Mouse (Mus musculus) hindbrain, embryonic 14.5 days (tissue): ENCODE results near the gene Gm9945. TPM values are rescaled to one million over a fixed set of nuclear protein-coding genes. Genes with fewer than 3 reads are reported as not detected.

Experiments
- ATAC-seq: fragments of 200-750 bp; cut with Nextera tagmentation; 2 replicates; pipeline ENCODE4 v1.8.0; 2017; ENCODE audit warnings: moderate number of reproducible peaks, mild to moderate bottlenecking, moderate TSS enrichment, moderate library complexity; ENCODE audit not compliant: low FRiP score
- DNase-seq: peaks from one replicate; pipeline ENCODE4 v3.0.0-alpha.2; 2015; ENCODE audit warnings: low spot score
- H3K27ac ChIP-seq: fragments of 300-500 bp; sonication (generic); 2 replicates; pipeline ENCODE4 v1.5.1; 2014; ENCODE audit warnings: mild to moderate bottlenecking, moderate library complexity
- H3K27me3 ChIP-seq: fragments of 300-500 bp; sonication (generic); 2 replicates; pipeline ENCODE4 v1.6.1; 2014; ENCODE audit warnings: mild to moderate bottlenecking, low read length, mixed read lengths; ENCODE audit not compliant: control insufficient read depth, insufficient read depth
- H3K36me3 ChIP-seq: fragments of 300-500 bp; sonication (generic); replicated peaks from 2 replicates; pipeline ENCODE4 v1.6.1; 2014; ENCODE audit not compliant: control insufficient read depth, insufficient read depth
- H3K4me1 ChIP-seq: fragments of 300-500 bp; sonication (generic); replicated peaks from 2 replicates; pipeline ENCODE4 v1.6.1; 2014; ENCODE audit warnings: antibody characterized with exemption, low read length, mixed read lengths; ENCODE audit not compliant: control insufficient read depth, insufficient read depth
- H3K4me2 ChIP-seq: fragments of 300-500 bp; sonication (generic); replicated peaks from 2 replicates; pipeline ENCODE4 v1.6.1; 2014; ENCODE audit warnings: mild to moderate bottlenecking, moderate library complexity
- H3K4me3 ChIP-seq: fragments of 300-500 bp; sonication (generic); replicated peaks from 2 replicates; pipeline ENCODE4 v1.5.1; 2014; ENCODE audit warnings: mild to moderate bottlenecking, low read length
- H3K9ac ChIP-seq: fragments of 300-500 bp; sonication (generic); 2 replicates; pipeline ENCODE4 v1.6.1; 2014
- H3K9me3 ChIP-seq: fragments of 300-500 bp; sonication (generic); 2 replicates; pipeline ENCODE4 v1.6.1; 2016; ENCODE audit warnings: low read length; ENCODE audit not compliant: control insufficient read depth
- WGBS: fragments of 180-500 bp; shearing (Covaris S2); extraction: QIAGEN DNeasy Blood & Tissue Kit; methylation state at CpG from one replicate; pipeline ENCODE4 v1.1.7; 2014; 5-methylcytosine and 5-hydroxymethylcytosine counted together
- polyA plus RNA-seq: library from polyadenylated mRNA; unstranded; fragments of >200 nt; fragmentation: Nextera tagmentation; extraction: Ambion mirVana; gene quantifications from 2 replicates; pipeline ENCODE4 v1.2.1, GENCODE M21; 2014

Gene Gm9945
- 0.36 TPM in 1 of 2 replicates, not detected in the other for polyA plus RNA-seq

- DNase-seq (no peak), ATAC-seq (peak; percentile 54; the same call in 1 of the 2 replicates)
- H3K36me3 ChIP-seq: no peaks in the 10 kb centered on the region
- H3K4me3 ChIP-seq: peak within 1 kb of the TSS; percentile 41
- peak within 1 kb of the TSS; percentile 65 for H3K4me2 ChIP-seq
- peaks cover 67% of the 10 kb centered on the region for H3K27me3 ChIP-seq
- peak within 1 kb of the TSS; percentile 57 for H3K9ac ChIP-seq
- H3K9me3 ChIP-seq: no peaks in the 10 kb centered on the region
- 2% methylated on average over 38 of the region's 40 CpGs for WGBS
- H3K4me1 ChIP-seq: peaks cover 30% of the 10 kb centered on the region
- H3K27ac ChIP-seq: no peak within 1 kb of the TSS
These were observed at the start of gene Gm9945, which contains the start of gene Sowaha for GRCm38 (mm10) chr11:53479783-53480301. TSS of gene Gm9945 (plus strand) at chr11:53480166. TSS of gene Sowaha (minus strand) at chr11:53480274.

- peak; percentile 73; the same call in 1 of the 2 replicates for ATAC-seq
- Histone ChIP-seq H3K4me1 (peaks cover 13% of the 10 kb centered on the region), H3K27me3 (no peaks in the 10 kb centered on the region), H3K27ac (peak overlapping the region; percentile 85), H3K9me3 (no peaks in the 10 kb centered on the region), H3K36me3 (peaks cover 14% of the 10 kb centered on the region), H3K9ac (peak overlapping the region; percentile 88), H3K4me2 (peak overlapping the region; percentile 73), H3K4me3 (peak overlapping the region; percentile 66)
- no peak for DNase-seq
- under 1% methylated on average over 34 of the region's 34 CpGs for WGBS
These were observed 49.7 kb upstream of the Gm9945 start for GRCm38 (mm10) chr11:53430300-53430669.

- peak within 1 kb of the TSS; percentile 85 for H3K27ac ChIP-seq
- peak within 1 kb of the TSS; percentile 88 for H3K9ac ChIP-seq
- under 1% methylated on average over 44 of the region's 44 CpGs for WGBS
- ATAC-seq (peak; percentile 96), DNase-seq (peak; percentile 100)
- H3K4me2 ChIP-seq: peak within 1 kb of the TSS; percentile 73
- no peaks in the 10 kb centered on the region for H3K9me3 ChIP-seq
- peaks cover 13% of the 10 kb centered on the region for H3K4me1 ChIP-seq
- peak within 1 kb of the TSS; percentile 66 for H3K4me3 ChIP-seq
- peaks cover 14% of the 10 kb centered on the region for H3K36me3 ChIP-seq
- no peaks in the 10 kb centered on the region for H3K27me3 ChIP-seq
These were observed 49.2 kb upstream of the Gm9945 start, which contains the start of the genes Uqcrq and Gdf9 for GRCm38 (mm10) chr11:53430670-53431346. TSS of gene Uqcrq (minus strand) at chr11:53430831. TSS of gene Gdf9 (plus strand) at chr11:53431023.

GRCm38 (mm10) chr11:53431347-53432056 lies 48.5 kb upstream of the Gm9945 start:
- no peak for ATAC-seq
- peaks cover 14% of the 10 kb centered on the region for H3K36me3 ChIP-seq
- H3K27me3 ChIP-seq: no peaks in the 10 kb centered on the region
- no peaks in the 10 kb centered on the region for H3K9me3 ChIP-seq
- H3K4me1 ChIP-seq: peaks cover 13% of the 10 kb centered on the region
- DNase-seq: no peak
- peak overlapping the region; percentile 66 for H3K4me3 ChIP-seq
- H3K9ac ChIP-seq: peak overlapping the region; percentile 41
- peak overlapping the region; percentile 85 for H3K27ac ChIP-seq
- H3K4me2 ChIP-seq: peak overlapping the region; percentile 73
- WGBS: 19% methylated on average over 9 of the region's 9 CpGs

- no peak overlapping the region for H3K27ac ChIP-seq
- H3K36me3 ChIP-seq: peaks cover 7% of the 10 kb centered on the region
- no peak for ATAC-seq
- H3K4me3 ChIP-seq: no peak overlapping the region
- no peaks in the 10 kb centered on the region for H3K9me3 ChIP-seq
- H3K27me3 ChIP-seq: no peaks in the 10 kb centered on the region
- DNase-seq: no peak
- H3K4me1 ChIP-seq: peaks cover 13% of the 10 kb centered on the region
- WGBS: 79% methylated on average over 6 of the region's 6 CpGs
- no peak overlapping the region for H3K4me2 ChIP-seq
- H3K9ac ChIP-seq: no peak overlapping the region
These were observed 46.9 kb upstream of the Gm9945 start for GRCm38 (mm10) chr11:53433057-53433456.

- Histone ChIP-seq H3K9ac (no peak overlapping the region), H3K36me3 (no peaks in the 10 kb centered on the region), H3K4me1 (peaks cover 3% of the 10 kb centered on the region; the same call in 1 of the 2 replicates), H3K27me3 (no peaks in the 10 kb centered on the region), H3K27ac (no peak overlapping the region), H3K9me3 (no peaks in the 10 kb centered on the region), H3K4me3 (no peak overlapping the region), H3K4me2 (no peak overlapping the region)
- ATAC-seq: no peak
- 86% methylated on average over 8 of the region's 8 CpGs for WGBS
- DNase-seq: no peak
These were observed 44.5 kb upstream of the Gm9945 start for GRCm38 (mm10) chr11:53435504-53435903.

GRCm38 (mm10) chr11:53436338-53436737 lies 43.6 kb upstream of the Gm9945 start:
- Histone ChIP-seq H3K36me3 (no peaks in the 10 kb centered on the region), H3K4me1 (peaks cover 3% of the 10 kb centered on the region; the same call in 1 of the 2 replicates), H3K27me3 (no peaks in the 10 kb centered on the region), H3K9ac (no peak overlapping the region), H3K4me2 (no peak overlapping the region), H3K27ac (no peak overlapping the region), H3K9me3 (no peaks in the 10 kb centered on the region), H3K4me3 (no peak overlapping the region)
- ATAC-seq (no peak), DNase-seq (no peak)
- 92% methylated on average over 6 of the region's 6 CpGs for WGBS

- Histone ChIP-seq H3K27ac (no peak overlapping the region), H3K9ac (no peak overlapping the region), H3K4me1 (no peaks in the 10 kb centered on the region), H3K36me3 (no peaks in the 10 kb centered on the region), H3K27me3 (no peaks in the 10 kb centered on the region), H3K4me2 (no peak overlapping the region), H3K4me3 (no peak overlapping the region), H3K9me3 (no peaks in the 10 kb centered on the region)
- DNase-seq: no peak
- WGBS: 60% methylated on average over 12 of the region's 12 CpGs
- no peak for ATAC-seq
These were observed 38.0 kb upstream of the Gm9945 start for GRCm38 (mm10) chr11:53441921-53442320.

- WGBS: 33% methylated on average over 6 of the region's 6 CpGs
- no peak for ATAC-seq
These were observed 36.1 kb upstream of the Gm9945 start for GRCm38 (mm10) chr11:53443861-53444260.

More at GRCm38 (mm10) chr11:53443861-53444260, 36.1 kb upstream of the Gm9945 start:
- Histone ChIP-seq H3K4me1 (no peaks in the 10 kb centered on the region), H3K36me3 (no peaks in the 10 kb centered on the region), H3K9me3 (no peaks in the 10 kb centered on the region), H3K9ac (no peak overlapping the region), H3K27ac (no peak overlapping the region), H3K27me3 (no peaks in the 10 kb centered on the region), H3K4me3 (no peak overlapping the region), H3K4me2 (no peak overlapping the region)
- DNase-seq: no peak
